Mouse (Mus musculus) CD4-positive helper T cell, adult 2 months (primary cell): ENCODE data around the gene Wdr13.

Experiments
- DNase-seq: peaks from one replicate; pipeline ENCODE4 v3.0.0-alpha.2; 2012; ENCODE audit warnings: low read depth, missing footprints, low spot score

Wdr13 gene

GRCm38 (mm10) chrX:8132017-8132976, at the start of gene Wdr13:
Wdr13 (minus strand) TSS chrX:8132892.
- DNase-seq, result peak; percentile 93

GRCm38 (mm10) chrX:8179646-8180045, 47.0 kb upstream of the Wdr13 start:
- DNase-seq, result no peak

- no peak for DNase-seq
Measured at GRCm38 (mm10) chrX:8178871-8179270, 46.2 kb upstream of the Wdr13 start.

- DNase-seq, result peak; percentile 91
Measured at GRCm38 (mm10) chrX:8175504-8176385, 43.1 kb upstream of the Wdr13 start, which contains the start of gene Tbc1d25. Tbc1d25 (minus strand) TSS chrX:8176181.

- DNase-seq, result no peak
Measured at GRCm38 (mm10) chrX:8175169-8175503, 42.4 kb upstream of the Wdr13 start.

- no peak for DNase-seq
Measured at GRCm38 (mm10) chrX:8167716-8168647, 35.3 kb upstream of the Wdr13 start.

GRCm38 (mm10) chrX:8164471-8164870, 31.8 kb upstream of the Wdr13 start:
- DNase-seq, result no peak

- DNase-seq, result no peak
Measured at GRCm38 (mm10) chrX:8163076-8163475, 30.4 kb upstream of the Wdr13 start.

GRCm38 (mm10) chrX:8145153-8145991, 12.7 kb upstream of the Wdr13 start, which contains the start of gene Rbm3:
Rbm3 (minus strand) TSS chrX:8145880.
- peak; percentile 96 for DNase-seq

GRCm38 (mm10) chrX:8143750-8144149, 11.1 kb upstream of the Wdr13 start:
- no peak for DNase-seq

- DNase-seq, result no peak
Measured at GRCm38 (mm10) chrX:8142948-8143347, 10.3 kb upstream of the Wdr13 start.

- DNase-seq, result no peak
Measured at GRCm38 (mm10) chrX:8141058-8141457, 8.4 kb upstream of the Wdr13 start.

GRCm38 (mm10) chrX:8140446-8140845, 7.8 kb upstream of the Wdr13 start:
- DNase-seq, result no peak

GRCm38 (mm10) chrX:8139480-8139879, 6.8 kb upstream of the Wdr13 start:
- no peak for DNase-seq

GRCm38 (mm10) chrX:8135886-8136285, 3.2 kb upstream of the Wdr13 start:
- DNase-seq, result no peak

- no peak for DNase-seq
Measured at GRCm38 (mm10) chrX:8131393-8131792, 1.3 kb downstream of the Wdr13 start.

- no peak for DNase-seq
Measured at GRCm38 (mm10) chrX:8125235-8125634, 7.5 kb downstream of the Wdr13 start.

GRCm38 (mm10) chrX:8123821-8124470, 8.7 kb downstream of the Wdr13 start:
- DNase-seq, result no peak

- DNase-seq, result no peak
Measured at GRCm38 (mm10) chrX:8117264-8117663, 15.4 kb downstream of the Wdr13 start.

- DNase-seq, result peak; percentile 14
Measured at GRCm38 (mm10) chrX:8115275-8115674, 17.4 kb downstream of the Wdr13 start.
